Mouse (Mus musculus): ENCODE results near the gene Btnl2.

GRCm38 (mm10) chr17:34391507-34391906, 36.9 kb downstream of the Btnl2 start:
- TF ChIP-seq POLR2A (IDR thresholded peaks at IDR 0.05; ENCODE audit: control insufficient read depth, low read depth, low read length) = no peak
- no peak for TF ChIP-seq CTCF (IDR thresholded peaks at IDR 0.05; ENCODE audit: control insufficient read depth, insufficient read depth, insufficient replicate concordance, low read depth, low read length)

All from testis, adult 2 months (tissue).